Mouse (Mus musculus): ENCODE results near the gene Trmt10a. TPM values are rescaled to one million over a fixed set of nuclear protein-coding genes. Genes with fewer than 3 reads are reported as not detected.

Trmt10a gene
- polyA plus RNA-seq, 1 experiment from 2014 or later = 13.6 TPM

- ATAC-seq (replicated peaks; ENCODE audit: low FRiP score, low TSS enrichment, low read depth) = no peak
- WGBS = 95% methylated on average over 10 of the region's 10 CpGs
- H3K4me3 ChIP-seq (ENCODE audit: low read depth, low read length) = no peak overlapping the region
- no peak overlapping the region for H3K9ac ChIP-seq (ENCODE audit: low read length)
- H3K4me2 ChIP-seq (ENCODE audit: low read length) = no peak overlapping the region
- no peaks in the 10 kb centered on the region for H3K27me3 ChIP-seq (replicated peaks; ENCODE audit: control insufficient read depth, insufficient read depth, low read length)
- no peak overlapping the region for H3K27ac ChIP-seq (ENCODE audit: low read depth)
- H3K9me3 ChIP-seq (ENCODE audit: control insufficient read depth, low read length) = no peaks in the 10 kb centered on the region
- no peaks in the 10 kb centered on the region for H3K36me3 ChIP-seq (ENCODE audit: control insufficient read depth, insufficient read depth, low read length)
- peak; percentile 12 for DNase-seq (ENCODE audit: low spot score)
- no peaks in the 10 kb centered on the region for H3K4me1 ChIP-seq (replicated peaks; ENCODE audit: control insufficient read depth, insufficient read depth, low read length)
Measured at GRCm38 (mm10) chr3:138106887-138107286, 36.4 kb upstream of the Trmt10a start.

DNA sequence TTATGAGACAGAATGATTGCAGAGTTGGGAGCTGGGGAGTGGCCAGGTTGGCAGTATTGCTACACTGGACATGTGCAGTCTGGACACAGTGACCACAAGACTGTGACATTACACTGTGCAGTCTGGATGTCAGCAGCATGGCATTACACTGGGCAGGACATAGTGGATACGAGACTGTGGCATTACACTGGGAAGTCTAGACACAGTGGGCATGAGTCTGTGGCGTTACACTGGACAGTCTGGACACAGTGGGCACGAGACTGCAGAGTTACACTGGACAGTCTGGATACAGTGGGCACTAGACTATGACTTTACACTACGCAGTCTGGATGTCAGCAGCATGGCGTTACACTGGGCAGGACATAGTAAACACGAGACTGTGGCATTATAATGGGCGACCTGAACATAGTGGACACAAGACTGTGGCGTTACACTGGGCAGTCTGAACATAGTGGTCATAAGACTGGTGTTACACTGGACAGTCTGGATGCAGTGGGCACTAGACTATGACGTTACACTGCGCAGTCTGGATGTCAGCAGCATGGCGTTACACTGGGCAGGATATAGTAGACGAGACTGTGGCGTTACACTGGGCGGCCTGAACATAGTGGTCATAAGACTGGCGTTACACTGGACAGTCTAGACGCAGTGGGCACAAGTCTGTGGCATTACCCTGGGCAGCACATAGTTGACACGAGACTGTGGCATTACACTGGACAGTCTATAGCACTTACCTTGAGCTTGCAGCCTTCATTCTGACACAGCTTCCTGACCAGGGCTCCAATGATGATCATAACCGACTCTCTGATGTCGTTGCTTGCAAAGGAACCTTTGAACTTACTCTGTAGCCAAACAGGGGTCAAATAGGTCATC is 32.1 kb upstream of the Trmt10a start:
- Histone ChIP-seq H3K9ac (ENCODE audit: low read length) (no peak overlapping the region), H3K4me2 (ENCODE audit: low read length) (no peak overlapping the region), H3K27ac (ENCODE audit: low read depth) (no peak overlapping the region), H3K36me3 (ENCODE audit: control insufficient read depth, insufficient read depth, low read length) (no peaks in the 10 kb centered on the region), H3K9me3 (ENCODE audit: control insufficient read depth, low read length) (no peaks in the 10 kb centered on the region), H3K27me3 (replicated peaks; ENCODE audit: control insufficient read depth, insufficient read depth, low read length) (no peaks in the 10 kb centered on the region), H3K4me1 (replicated peaks; ENCODE audit: control insufficient read depth, insufficient read depth, low read length) (no peaks in the 10 kb centered on the region), H3K4me3 (ENCODE audit: low read depth, low read length) (no peak overlapping the region)
- DNase-seq (ENCODE audit: low spot score) = peak; percentile 34
- ATAC-seq (replicated peaks; ENCODE audit: low FRiP score, low TSS enrichment, low read depth) = no peak
- 91% methylated on average over 19 of the region's 19 CpGs for WGBS

DNA sequence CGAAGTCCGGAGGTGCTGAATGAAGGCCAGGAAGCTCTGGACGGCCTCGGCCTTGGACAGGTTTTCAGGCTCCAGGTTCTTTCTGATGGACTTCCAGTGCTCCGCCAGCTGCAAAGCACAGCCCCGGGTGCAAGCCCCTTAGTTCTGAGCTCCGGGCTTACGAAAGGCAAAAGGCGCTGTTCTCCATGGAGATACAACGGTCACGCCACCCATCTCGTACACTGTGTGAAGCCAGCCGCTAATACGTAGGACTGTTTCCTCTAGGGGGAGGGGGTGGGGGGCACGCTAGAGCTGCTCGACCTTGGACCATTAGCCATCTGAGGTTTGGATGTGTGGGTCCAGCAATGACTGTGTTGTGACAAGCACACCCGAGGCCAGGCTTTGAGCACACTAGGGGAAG is 29.1 kb upstream of the Trmt10a start:
- no peaks in the 10 kb centered on the region for H3K27me3 ChIP-seq (replicated peaks; ENCODE audit: control insufficient read depth, insufficient read depth, low read length)
- ATAC-seq (replicated peaks; ENCODE audit: low FRiP score, low TSS enrichment, low read depth) = no peak
- H3K4me1 ChIP-seq (replicated peaks; ENCODE audit: control insufficient read depth, insufficient read depth, low read length) = no peaks in the 10 kb centered on the region
- peak; percentile 38 for DNase-seq (ENCODE audit: low spot score)
- H3K27ac ChIP-seq (ENCODE audit: low read depth) = no peak overlapping the region
- no peak overlapping the region for H3K9ac ChIP-seq (ENCODE audit: low read length)
- H3K4me2 ChIP-seq (ENCODE audit: low read length) = no peak overlapping the region
- no peak overlapping the region for H3K4me3 ChIP-seq (ENCODE audit: low read depth, low read length)
- no peaks in the 10 kb centered on the region for H3K9me3 ChIP-seq (ENCODE audit: control insufficient read depth, low read length)
- no peaks in the 10 kb centered on the region for H3K36me3 ChIP-seq (ENCODE audit: control insufficient read depth, insufficient read depth, low read length)
- WGBS = 86% methylated on average over 17 of the region's 17 CpGs

- Histone ChIP-seq H3K27ac (ENCODE audit: low read depth) (no peak overlapping the region), H3K36me3 (ENCODE audit: control insufficient read depth, insufficient read depth, low read length) (no peaks in the 10 kb centered on the region), H3K4me1 (replicated peaks; ENCODE audit: control insufficient read depth, insufficient read depth, low read length) (no peaks in the 10 kb centered on the region), H3K27me3 (replicated peaks; ENCODE audit: control insufficient read depth, insufficient read depth, low read length) (no peaks in the 10 kb centered on the region), H3K4me2 (ENCODE audit: low read length) (no peak overlapping the region), H3K9me3 (ENCODE audit: control insufficient read depth, low read length) (no peaks in the 10 kb centered on the region), H3K4me3 (ENCODE audit: low read depth, low read length) (no peak overlapping the region), H3K9ac (ENCODE audit: low read length) (no peak overlapping the region)
- peak; percentile 35 for DNase-seq (ENCODE audit: low spot score)
- WGBS = 90% methylated on average over 4 of the region's 4 CpGs
- ATAC-seq (replicated peaks; ENCODE audit: low FRiP score, low TSS enrichment, low read depth) = no peak
Measured at GRCm38 (mm10) chr3:138116871-138117270, 26.4 kb upstream of the Trmt10a start.

DNA sequence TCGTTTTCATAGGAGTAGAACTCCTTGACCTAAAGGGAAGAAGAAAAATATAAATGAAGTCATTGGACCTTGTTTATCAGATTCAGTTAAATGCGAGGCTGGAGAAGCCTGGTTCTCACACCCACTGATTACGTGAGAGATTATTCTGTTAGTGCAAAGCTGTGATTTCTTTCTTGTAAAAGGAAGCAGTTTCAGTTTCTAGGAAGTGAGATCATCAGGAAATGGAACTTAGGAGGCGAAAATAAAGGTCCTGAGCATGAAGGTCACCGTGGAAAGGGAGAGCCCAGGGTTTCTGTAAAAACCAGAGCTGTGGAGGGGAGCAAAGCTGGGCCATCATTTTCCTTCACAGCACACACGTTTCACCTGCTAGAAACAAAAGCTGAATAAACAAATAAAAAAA is 24.9 kb upstream of the Trmt10a start:
- no peak overlapping the region for H3K27ac ChIP-seq (ENCODE audit: low read depth)
- H3K4me1 ChIP-seq (replicated peaks; ENCODE audit: control insufficient read depth, insufficient read depth, low read length) = no peaks in the 10 kb centered on the region
- no peak overlapping the region for H3K4me2 ChIP-seq (ENCODE audit: low read length)
- H3K36me3 ChIP-seq (ENCODE audit: control insufficient read depth, insufficient read depth, low read length) = no peaks in the 10 kb centered on the region
- H3K27me3 ChIP-seq (replicated peaks; ENCODE audit: control insufficient read depth, insufficient read depth, low read length) = no peaks in the 10 kb centered on the region
- WGBS = 72% methylated on average over 6 of the region's 6 CpGs
- no peak for ATAC-seq (replicated peaks; ENCODE audit: low FRiP score, low TSS enrichment, low read depth)
- no peak overlapping the region for H3K9ac ChIP-seq (ENCODE audit: low read length)
- no peaks in the 10 kb centered on the region for H3K9me3 ChIP-seq (ENCODE audit: control insufficient read depth, low read length)
- H3K4me3 ChIP-seq (ENCODE audit: low read depth, low read length) = no peak overlapping the region
- peak; percentile 3 for DNase-seq (ENCODE audit: low spot score)

DNA sequence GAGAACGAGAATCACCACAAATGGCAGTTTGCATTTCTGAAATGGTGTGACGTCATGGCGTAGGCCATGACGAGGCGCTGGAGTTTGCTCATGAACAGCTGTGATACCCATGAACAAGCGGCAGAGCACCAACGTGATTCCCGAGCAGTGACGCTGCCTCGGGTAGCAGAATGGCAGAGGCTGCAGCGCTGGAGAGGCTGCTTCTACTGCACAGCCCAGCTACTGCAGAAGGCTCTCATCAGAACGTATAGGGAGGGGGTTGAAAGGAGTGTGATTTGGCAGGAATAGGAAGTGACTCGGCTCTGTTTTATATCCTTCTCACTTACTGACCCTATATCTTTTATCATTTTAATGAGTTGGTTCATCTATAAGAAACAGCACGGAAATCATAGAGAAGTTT is 24.4 kb upstream of the Trmt10a start:
- Histone ChIP-seq H3K27me3 (replicated peaks; ENCODE audit: control insufficient read depth, insufficient read depth, low read length) (no peaks in the 10 kb centered on the region), H3K9ac (ENCODE audit: low read length) (no peak overlapping the region), H3K9me3 (ENCODE audit: control insufficient read depth, low read length) (no peaks in the 10 kb centered on the region), H3K4me2 (ENCODE audit: low read length) (no peak overlapping the region), H3K27ac (ENCODE audit: low read depth) (no peak overlapping the region), H3K36me3 (ENCODE audit: control insufficient read depth, insufficient read depth, low read length) (no peaks in the 10 kb centered on the region), H3K4me3 (ENCODE audit: low read depth, low read length) (no peak overlapping the region), H3K4me1 (replicated peaks; ENCODE audit: control insufficient read depth, insufficient read depth, low read length) (no peaks in the 10 kb centered on the region)
- DNase-seq (ENCODE audit: low spot score) (peak; percentile 27), ATAC-seq (replicated peaks; ENCODE audit: low FRiP score, low TSS enrichment, low read depth) (no peak)
- 76% methylated on average over 14 of the region's 14 CpGs for WGBS

- WGBS = 92% methylated on average over 16 of the region's 16 CpGs
- DNase-seq (ENCODE audit: low spot score) (peak; percentile 41), ATAC-seq (replicated peaks; ENCODE audit: low FRiP score, low TSS enrichment, low read depth) (no peak)
- no peak overlapping the region for H3K27ac ChIP-seq (ENCODE audit: low read depth)
- no peak overlapping the region for H3K4me3 ChIP-seq (ENCODE audit: low read depth, low read length)
- no peak overlapping the region for H3K4me2 ChIP-seq (ENCODE audit: low read length)
- no peaks in the 10 kb centered on the region for H3K27me3 ChIP-seq (replicated peaks; ENCODE audit: control insufficient read depth, insufficient read depth, low read length)
- no peaks in the 10 kb centered on the region for H3K36me3 ChIP-seq (ENCODE audit: control insufficient read depth, insufficient read depth, low read length)
- H3K9me3 ChIP-seq (ENCODE audit: control insufficient read depth, low read length) = no peaks in the 10 kb centered on the region
- H3K9ac ChIP-seq (ENCODE audit: low read length) = no peak overlapping the region
- H3K4me1 ChIP-seq (replicated peaks; ENCODE audit: control insufficient read depth, insufficient read depth, low read length) = no peaks in the 10 kb centered on the region
Measured at GRCm38 (mm10) chr3:138119444-138120105, 23.7 kb upstream of the Trmt10a start.

DNA sequence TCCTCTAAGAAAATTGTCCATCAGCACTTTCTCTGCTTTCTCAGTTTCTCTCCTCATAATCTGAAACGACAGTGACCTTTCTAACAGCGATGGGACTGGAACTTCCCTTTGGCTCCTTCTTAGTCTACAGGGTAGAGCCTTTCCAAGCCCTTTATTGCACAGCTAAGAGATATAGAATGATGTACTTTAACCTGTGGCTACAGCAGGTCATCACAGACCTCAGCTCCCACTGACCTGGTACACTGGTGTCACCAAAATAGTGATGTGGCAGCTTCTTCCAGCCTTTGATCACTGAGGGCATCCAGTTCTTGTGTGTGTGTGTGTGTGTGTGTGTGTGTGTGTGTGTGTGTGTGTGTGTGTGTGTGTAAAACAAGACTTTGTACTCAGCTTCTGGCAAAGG is 21.8 kb upstream of the Trmt10a start:
- no peaks in the 10 kb centered on the region for H3K9me3 ChIP-seq (ENCODE audit: control insufficient read depth, low read length)
- H3K27ac ChIP-seq (ENCODE audit: low read depth) = no peak overlapping the region
- WGBS = 93% methylated on average over 2 of the region's 2 CpGs
- no peak for DNase-seq (ENCODE audit: low spot score)
- no peaks in the 10 kb centered on the region for H3K27me3 ChIP-seq (replicated peaks; ENCODE audit: control insufficient read depth, insufficient read depth, low read length)
- no peak overlapping the region for H3K4me3 ChIP-seq (ENCODE audit: low read depth, low read length)
- H3K4me2 ChIP-seq (ENCODE audit: low read length) = no peak overlapping the region
- no peak overlapping the region for H3K9ac ChIP-seq (ENCODE audit: low read length)
- ATAC-seq (replicated peaks; ENCODE audit: low FRiP score, low TSS enrichment, low read depth) = no peak
- H3K36me3 ChIP-seq (ENCODE audit: control insufficient read depth, insufficient read depth, low read length) = no peaks in the 10 kb centered on the region
- H3K4me1 ChIP-seq (replicated peaks; ENCODE audit: control insufficient read depth, insufficient read depth, low read length) = no peaks in the 10 kb centered on the region

Data from intestine, embryonic 14.5 days (tissue).